Mouse (Mus musculus): ENCODE measurements around the gene Sdhaf1.

Gene Sdhaf1

DNA sequence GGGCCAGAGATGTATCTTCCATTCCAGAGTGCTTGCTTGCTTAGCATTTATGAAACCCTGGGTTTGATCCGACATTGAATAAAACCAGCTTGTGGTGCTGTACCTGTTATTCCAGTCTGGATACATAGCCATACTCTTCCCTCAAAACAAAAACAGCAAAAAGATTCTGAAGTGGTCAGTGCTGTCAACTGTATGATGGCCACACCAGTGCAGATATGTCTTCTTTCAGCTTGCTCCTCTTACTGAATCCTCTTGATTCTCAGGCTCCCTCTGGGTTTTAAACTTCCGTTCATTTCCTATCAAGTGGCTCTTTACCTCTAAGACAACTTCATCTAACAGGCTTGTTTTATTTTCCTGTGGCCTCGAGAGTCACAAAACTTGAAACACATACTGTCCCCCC lies at the start of gene Sdhaf1:
Gene Sdhaf1 (minus strand): TSS at position 101 of the 400 bp plus-strand sequence.
- no peak for DNase-seq (ENCODE audit: low spot score in 2 of 2)

DNA sequence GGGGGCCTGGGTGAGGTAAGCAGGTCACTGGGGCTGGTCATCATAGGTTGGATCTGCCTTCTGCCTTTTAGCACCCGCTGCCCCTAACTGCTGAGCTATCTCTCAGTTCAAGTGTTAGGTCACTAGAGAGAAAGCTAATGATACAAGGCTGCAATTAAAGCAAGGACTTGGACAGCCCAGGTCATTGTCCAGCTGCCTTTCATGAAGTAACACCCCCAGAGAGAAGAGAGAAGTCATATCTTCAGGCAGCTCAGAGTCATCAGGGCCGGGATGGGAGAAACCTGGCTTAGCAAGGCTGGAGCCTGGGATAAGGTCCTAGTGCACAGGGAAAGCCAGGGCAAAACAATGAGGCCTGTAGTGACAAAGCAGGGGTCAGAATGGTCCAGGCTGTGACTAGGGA lies 43.8 kb upstream of the Sdhaf1 start:
- no peak for DNase-seq (ENCODE audit: low spot score in 2 of 2)

- DNase-seq (ENCODE audit: low spot score in 2 of 2): no peak
Measured at GRCm38 (mm10) chr7:30363344-30363738, 39.6 kb upstream of the Sdhaf1 start.

- no peak for DNase-seq (ENCODE audit: low spot score in 2 of 2)
Measured at GRCm38 (mm10) chr7:30362652-30363343, 39.1 kb upstream of the Sdhaf1 start, which contains the start of gene Lrfn3. TSS of gene Lrfn3 (minus strand) at chr7:30362772.

GRCm38 (mm10) chr7:30360028-30360427 lies 36.3 kb upstream of the Sdhaf1 start:
- no peak for DNase-seq (ENCODE audit: low spot score in 2 of 2)

DNA sequence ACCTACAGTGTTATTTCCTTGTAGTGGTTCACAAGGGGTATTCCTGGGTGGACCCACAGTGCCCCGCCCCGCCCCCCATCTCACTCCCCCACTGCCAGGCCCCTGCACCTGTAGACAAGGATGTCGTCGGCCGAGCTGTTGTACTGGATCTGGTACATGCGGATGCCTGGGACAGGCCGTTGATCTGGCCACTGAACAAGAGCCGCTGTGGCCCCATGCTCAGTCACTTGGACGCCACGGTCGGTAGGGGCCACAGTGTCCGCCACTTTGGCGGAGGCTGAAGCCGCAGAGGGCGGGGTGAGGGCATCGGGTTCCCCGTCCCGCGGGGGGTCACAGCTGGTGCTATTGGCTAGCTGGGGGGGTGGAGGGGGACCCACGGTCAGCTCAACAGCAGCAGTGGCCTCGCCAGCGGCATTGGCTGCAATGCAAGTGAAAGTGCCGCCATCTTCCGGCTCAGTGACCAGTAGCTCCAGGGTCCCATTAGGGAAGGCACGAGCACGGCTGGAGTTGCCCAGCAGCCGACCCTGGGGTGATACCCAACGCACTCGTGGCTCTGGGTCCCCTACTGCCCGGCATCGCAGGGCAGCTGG lies 35.7 kb upstream of the Sdhaf1 start:
- DNase-seq (ENCODE audit: low spot score in 2 of 2): no peak

DNA sequence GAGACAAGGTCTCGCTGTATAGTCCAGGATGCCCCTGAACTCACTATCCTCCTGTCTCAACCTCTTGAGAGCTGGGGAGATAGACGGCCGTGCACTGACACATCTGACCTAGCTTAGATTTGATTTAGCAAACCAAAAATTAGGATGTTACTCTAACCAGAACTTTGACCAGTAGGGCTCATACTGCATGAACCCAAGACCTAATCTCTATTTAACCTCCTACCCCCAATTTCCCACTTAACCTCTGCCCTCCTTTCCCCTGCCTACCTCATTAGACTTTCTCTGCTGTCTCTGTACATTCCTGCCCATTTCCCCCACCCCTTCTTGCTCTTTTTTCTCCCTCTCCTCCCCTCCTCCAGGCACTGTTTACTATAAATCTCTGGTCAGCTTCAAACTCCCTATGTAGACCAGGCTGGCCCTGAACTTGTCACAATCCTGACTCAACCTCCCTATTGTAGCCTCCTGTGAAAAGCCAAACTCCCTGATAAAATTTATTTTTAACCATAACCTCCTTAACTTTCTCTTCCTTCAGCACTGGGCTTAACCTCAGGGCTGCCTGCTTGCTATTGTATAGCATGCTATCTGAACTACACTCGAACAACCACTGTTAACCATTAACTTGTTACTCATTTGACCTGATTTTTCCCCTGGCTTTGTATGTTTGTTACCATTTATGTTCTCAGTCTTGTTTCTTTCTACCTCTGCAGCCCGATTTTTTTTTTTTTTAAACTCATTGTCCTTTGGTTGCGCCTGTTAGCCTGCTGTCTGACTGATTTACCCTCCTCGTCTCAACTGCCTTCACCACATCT lies 34.9 kb upstream of the Sdhaf1 start:
- DNase-seq (ENCODE audit: low spot score in 2 of 2): no peak

DNA sequence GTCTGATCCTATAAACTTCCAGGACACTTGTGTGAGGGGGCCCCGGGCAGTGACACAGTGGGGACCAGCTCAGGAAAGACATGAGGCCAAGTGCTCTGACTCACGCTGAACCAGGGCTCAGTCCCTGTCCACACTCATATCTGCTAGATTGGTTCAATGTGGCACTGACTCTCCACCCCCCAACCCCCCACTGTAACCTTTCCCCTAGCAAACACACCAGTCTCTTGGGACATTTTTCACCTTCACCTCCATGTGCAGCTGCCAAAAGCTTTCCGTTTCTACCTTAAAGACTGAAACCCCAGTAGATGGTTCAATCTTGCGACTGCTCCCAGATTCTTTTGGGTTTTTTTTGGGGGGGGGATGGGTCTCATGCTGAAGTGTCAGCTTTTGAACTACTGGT lies 30.4 kb upstream of the Sdhaf1 start:
- no peak for DNase-seq (ENCODE audit: low spot score in 2 of 2)

- DNase-seq (ENCODE audit: low spot score in 2 of 2): peak; percentile 48 to 61
Measured at GRCm38 (mm10) chr7:30353279-30353822, 29.7 kb upstream of the Sdhaf1 start.

- DNase-seq (ENCODE audit: low spot score in 2 of 2): peak; percentile 59 to 67
Measured at GRCm38 (mm10) chr7:30347828-30348227, 24.1 kb upstream of the Sdhaf1 start.

DNA sequence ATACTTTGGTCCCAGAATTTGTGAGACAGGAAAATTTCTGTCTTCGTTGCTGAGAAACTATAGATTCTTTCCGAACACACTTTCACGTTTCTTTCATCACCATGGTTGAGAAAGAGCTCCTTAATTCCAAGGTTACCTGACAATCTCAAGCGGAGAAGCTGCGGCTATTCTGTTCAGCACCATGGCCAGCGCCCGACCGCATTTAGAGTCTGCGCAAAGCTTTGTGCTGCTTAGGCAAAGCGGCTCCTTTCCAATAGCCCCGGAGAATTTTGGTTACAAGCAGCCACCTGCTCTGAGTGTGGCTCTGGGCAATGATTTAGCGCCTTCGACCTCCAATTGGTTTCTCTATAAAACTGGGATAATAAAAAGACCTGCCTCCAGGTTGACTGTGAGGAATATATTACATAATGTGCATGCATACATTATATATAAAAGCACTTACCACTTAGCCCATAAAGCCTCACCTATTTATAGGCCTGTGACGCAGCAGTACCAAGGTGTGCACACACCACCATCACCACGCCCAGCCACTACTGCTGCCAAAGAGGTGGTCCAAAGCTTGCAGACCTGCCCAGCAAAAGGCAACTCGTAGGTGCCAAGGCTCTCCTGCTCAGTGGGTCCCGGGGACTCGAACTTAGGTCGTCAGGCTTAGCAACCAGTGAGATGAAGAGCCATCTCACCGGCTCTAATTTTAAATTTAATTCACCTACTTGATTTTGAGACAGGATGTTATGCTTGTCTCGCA lies 23.1 kb upstream of the Sdhaf1 start:
- DNase-seq (ENCODE audit: low spot score in 2 of 2): peak; percentile 32 to 55

DNA sequence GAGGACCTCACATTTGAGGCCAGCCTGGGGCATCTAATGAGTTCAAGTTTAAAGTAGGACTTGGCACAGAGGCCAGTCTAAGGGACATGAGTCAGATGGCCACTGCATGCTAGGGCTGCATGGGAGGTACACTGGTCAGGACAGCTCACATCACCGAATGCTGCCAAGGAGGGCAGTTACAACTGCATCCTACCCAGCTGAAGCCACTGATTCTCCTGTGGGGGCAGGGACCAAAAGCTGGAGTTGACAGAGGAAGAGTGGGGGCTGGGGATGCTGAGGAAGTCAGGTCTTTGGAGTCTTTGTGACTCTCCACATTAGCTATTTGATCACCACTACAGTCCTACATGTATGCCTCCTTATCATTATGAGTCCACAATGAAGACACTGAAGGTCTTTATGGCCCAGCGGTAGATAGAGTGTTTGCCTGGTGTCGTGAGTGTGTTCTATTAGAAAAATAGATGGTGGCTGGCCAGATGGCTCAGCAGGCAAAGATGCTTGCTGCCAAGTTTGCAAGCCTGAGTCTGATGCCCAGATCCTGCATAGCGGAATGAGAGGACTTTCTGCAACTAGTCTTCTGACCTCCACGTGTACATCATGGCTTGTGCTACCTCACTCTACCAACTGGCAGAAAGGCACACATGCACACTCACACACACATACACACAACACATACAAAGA lies 15.9 kb upstream of the Sdhaf1 start:
- no peak for DNase-seq (ENCODE audit: low spot score in 2 of 2)

DNA sequence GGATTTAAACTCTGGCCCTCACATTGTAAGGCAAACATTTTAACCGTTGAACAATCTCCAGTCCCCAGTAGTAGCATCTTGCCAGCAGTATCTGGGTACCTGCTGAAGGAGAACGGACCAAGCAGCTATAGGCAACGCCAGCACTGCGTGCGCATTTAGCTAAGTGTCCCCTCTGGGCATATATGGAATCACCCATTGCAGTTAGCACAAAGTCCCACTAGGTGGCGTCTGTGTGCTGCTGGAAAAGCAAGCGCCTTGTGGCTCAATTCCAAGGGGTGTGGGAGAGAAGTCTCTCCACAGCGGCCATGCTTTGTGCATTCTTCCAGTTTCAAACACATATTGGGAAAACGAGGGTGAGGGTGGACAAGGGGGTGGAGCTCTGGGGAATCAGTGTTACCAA lies 12.7 kb upstream of the Sdhaf1 start:
- peak; percentile 46 to 62 for DNase-seq (ENCODE audit: low spot score in 2 of 2)

GRCm38 (mm10) chr7:30335688-30336087 lies 12.0 kb upstream of the Sdhaf1 start:
- no peak for DNase-seq (ENCODE audit: low spot score in 2 of 2)

DNA sequence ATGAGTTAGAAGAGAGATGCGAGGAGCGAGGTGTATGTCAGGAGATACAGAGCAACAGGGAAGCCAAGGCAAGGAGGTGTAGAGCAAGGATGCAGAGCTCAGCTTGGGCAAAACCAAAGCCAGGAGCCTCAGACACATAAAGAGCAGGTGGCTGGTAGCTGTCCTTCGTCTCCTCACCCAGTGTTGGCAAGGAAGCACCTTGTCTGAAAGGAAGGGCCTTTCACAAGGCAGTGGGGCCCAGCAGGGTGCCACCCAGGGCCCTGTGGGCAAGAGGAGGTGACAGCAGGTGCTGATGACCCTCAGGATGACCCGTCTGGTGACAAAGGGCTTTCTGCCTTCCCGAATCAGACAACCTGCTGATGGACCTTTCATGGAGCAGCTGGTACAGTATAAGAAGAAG lies 10.9 kb upstream of the Sdhaf1 start:
- no peak for DNase-seq (ENCODE audit: low spot score in 2 of 2)

- DNase-seq (ENCODE audit: low spot score in 2 of 2): no peak
Measured at GRCm38 (mm10) chr7:30333436-30333835, 9.7 kb upstream of the Sdhaf1 start.

DNA sequence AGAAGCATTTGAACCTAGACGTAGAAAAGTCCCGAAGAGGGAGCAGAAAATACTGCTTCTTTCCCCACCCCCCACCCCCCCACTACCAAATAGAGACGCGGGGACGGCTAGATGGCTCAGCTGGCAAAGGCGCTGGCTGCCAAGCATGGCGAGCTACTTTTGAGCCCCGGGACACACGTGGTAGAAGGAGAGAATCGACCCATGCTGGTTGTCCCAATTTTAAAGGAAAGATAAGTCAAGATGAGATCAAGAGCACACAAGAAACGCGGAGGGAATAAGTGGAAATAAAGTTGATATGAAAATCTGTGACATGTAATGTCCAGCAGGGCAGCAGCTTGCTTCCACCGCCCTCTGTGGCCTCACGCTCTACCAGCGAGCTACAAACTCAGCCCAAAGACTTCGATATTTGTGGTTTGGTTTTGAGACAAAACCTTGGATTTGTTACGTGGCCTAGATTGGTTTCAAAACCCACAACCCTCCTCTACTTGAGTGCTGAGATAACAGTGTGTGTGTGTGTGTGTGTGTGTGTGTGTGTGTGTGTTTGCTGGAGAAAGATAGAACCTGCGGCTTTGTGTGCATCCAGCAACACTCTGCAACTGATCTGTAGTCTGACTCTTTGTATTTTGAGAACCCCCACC lies 9.0 kb upstream of the Sdhaf1 start:
- DNase-seq (ENCODE audit: low spot score in 2 of 2): no peak

GRCm38 (mm10) chr7:30331887-30332286 lies 8.2 kb upstream of the Sdhaf1 start:
- peak; percentile 79 to 85 for DNase-seq (ENCODE audit: low spot score in 2 of 2)

DNA sequence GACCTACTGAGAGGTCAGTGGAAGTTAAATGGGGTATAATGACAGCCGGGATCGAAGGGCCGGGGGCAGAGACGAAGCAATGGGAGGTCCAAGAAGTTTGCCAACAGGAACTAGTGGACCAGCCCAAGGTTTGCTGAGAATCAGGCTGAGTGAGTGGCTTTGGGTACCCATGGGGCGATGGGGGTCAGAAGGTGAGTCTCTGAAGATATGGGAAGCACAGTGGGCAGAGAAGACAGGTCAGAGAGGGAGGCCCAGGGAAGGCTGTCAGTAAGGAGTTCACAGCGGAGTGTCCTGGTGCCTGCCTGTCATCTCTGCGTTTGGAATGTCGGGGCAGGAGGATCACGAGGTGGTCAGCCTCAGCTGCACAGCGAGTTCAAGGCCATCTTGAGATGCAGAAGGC lies 4.7 kb upstream of the Sdhaf1 start:
- no peak for DNase-seq (ENCODE audit: low spot score in 2 of 2)

- peak in 1 of 2 experiments; percentile 26 for DNase-seq (ENCODE audit: low spot score in 2 of 2)
Measured at GRCm38 (mm10) chr7:30327140-30327539, 3.4 kb upstream of the Sdhaf1 start.

DNA sequence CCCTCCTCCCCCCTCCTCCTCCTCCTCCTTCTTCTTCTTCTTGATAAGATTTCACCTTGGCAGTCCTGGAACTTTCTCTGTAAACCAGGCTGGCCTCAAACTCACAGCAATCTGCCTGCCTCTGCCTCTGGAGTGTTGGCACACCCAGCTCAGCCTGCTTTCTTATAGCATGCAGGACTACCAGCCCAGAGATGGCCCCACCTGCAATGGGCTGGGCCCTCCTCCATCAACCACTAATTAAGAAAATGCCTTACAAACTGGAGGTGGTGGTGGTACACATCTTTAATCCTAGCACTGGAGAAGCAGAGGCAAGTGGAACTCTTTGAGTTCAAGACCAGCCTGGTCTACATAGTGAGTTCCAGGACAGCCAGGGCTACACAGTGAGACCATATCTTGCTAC lies 2.7 kb upstream of the Sdhaf1 start:
- no peak for DNase-seq (ENCODE audit: low spot score in 2 of 2)

Measured in natural killer cell, adult 2 months (primary cell).